Mouse (Mus musculus) hindbrain, embryonic 12.5 days (tissue): ENCODE measurements around the gene D17Wsu92e. TPM values are rescaled to one million over a fixed set of nuclear protein-coding genes. Genes with fewer than 3 reads are reported as not detected.

Source experiments
- polyA plus RNA-seq: library from polyadenylated mRNA; unstranded; fragments of >200 nt; fragmentation: Nextera tagmentation; extraction: Ambion mirVana; gene quantifications from 2 replicates; pipeline ENCODE4 v1.2.1, GENCODE M21; 2016

Gene D17Wsu92e
- polyA plus RNA-seq, 1 experiment from 2014 or later = 13.7 TPM

Other genes starting within 250 kb of the D17Wsu92e start
- 199 and 204 TPM in 2 replicates for gene Nudt3, start 197.2 kb downstream of the D17Wsu92e start, polyA plus RNA-seq
- gene RPS10-NUDT3, start 185.4 kb downstream of the D17Wsu92e start, polyA plus RNA-seq = not detected in 2 replicates
- gene Rps10, start 184.0 kb downstream of the D17Wsu92e start, polyA plus RNA-seq = 618 and 712 TPM in 2 replicates
- gene Pacsin1, start 165.1 kb downstream of the D17Wsu92e start, polyA plus RNA-seq = 11.0 and 13.4 TPM in 2 replicates
- 0.35 and 0.48 TPM in 2 replicates for gene Spdef, start 91.7 kb downstream of the D17Wsu92e start, polyA plus RNA-seq
- gene Snrpc, start 17.5 kb upstream of the D17Wsu92e start, polyA plus RNA-seq = 299 and 327 TPM in 2 replicates
- gene Uhrf1bp1, start 35.8 kb upstream of the D17Wsu92e start, polyA plus RNA-seq = 9.4 TPM in 2 replicates
- gene Anks1, start 88.7 kb upstream of the D17Wsu92e start, polyA plus RNA-seq = 86.0 and 91.5 TPM in 2 replicates
- gene Taf11, start 89.2 kb upstream of the D17Wsu92e start, polyA plus RNA-seq = 89.7 and 96.9 TPM in 2 replicates